Mouse (Mus musculus): ENCODE measurements around the gene Arhgef33.

The Arhgef33 gene

DNA sequence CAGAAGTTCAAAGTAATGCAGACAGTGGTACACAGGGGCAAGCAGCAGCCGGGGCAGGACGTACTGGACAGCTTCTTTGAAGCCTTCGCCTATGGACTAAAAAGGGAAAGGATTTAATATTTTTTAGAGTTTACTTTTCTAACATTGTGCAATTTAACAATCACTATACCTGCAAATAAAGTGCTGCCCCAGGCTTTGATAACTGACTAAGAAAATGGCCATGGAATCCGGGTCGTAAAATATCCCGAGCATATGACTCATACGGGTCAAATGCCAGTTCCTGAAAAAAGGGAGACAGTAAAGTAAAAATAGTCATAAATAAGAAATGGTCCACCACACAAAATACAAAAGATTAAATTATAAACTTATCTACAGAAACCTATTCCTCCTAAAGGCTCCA lies 138.2 kb downstream of the Arhgef33 start:
- no peak for DNase-seq (ENCODE audit: low spot score in 2 of 2)

DNA sequence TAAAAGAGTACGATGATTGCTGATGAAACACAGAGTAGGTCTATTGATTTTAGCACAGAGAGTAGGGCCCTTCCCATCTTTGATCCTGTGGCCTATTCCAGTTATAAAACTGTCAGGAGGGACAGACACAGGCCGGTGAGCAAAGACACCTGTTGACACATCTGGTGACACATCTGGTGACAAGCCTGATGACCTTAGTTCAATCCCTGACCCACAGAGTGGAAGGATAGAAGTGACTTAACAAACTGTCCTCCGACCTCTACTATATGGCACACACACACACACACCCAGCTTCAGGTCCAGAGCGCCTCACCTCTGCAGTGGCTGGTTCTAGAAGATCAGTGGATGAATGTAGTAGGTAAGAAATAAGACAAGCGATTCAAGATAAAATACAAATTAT lies 139.3 kb downstream of the Arhgef33 start:
- DNase-seq (ENCODE audit: low spot score in 2 of 2): no peak
